Mouse (Mus musculus) heart, postnatal 0 days (tissue): ENCODE results near the gene Cdc42ep3. TPM values are rescaled to one million over a fixed set of nuclear protein-coding genes. Genes with fewer than 3 reads are reported as not detected.

ENCODE experiments used
- ATAC-seq: fragments of 200-750 bp; cut with Nextera tagmentation; 2 replicates; pipeline ENCODE4 v1.8.0; 2017; ENCODE audit warnings: low read depth, moderate number of reproducible peaks, moderate library complexity; ENCODE audit not compliant: insufficient read depth
- DNase-seq: peaks from one replicate; pipeline ENCODE4 v3.0.0-alpha.2; 2016; ENCODE audit warnings: low spot score
- H3K27ac ChIP-seq: fragments of 300-500 bp; sonication (generic); 2 replicates; pipeline ENCODE4 v1.5.1; 2014; ENCODE audit warnings: low read depth, mild to moderate bottlenecking
- H3K27me3 ChIP-seq: fragments of 300-500 bp; sonication (generic); 2 replicates; pipeline ENCODE4 v1.6.1; 2014; ENCODE audit warnings: low read length, mixed read lengths; ENCODE audit not compliant: control insufficient read depth, insufficient read depth
- H3K36me3 ChIP-seq: fragments of 300-500 bp; sonication (generic); replicated peaks from 2 replicates; pipeline ENCODE4 v1.6.1; 2014; ENCODE audit warnings: low read length, mixed read lengths; ENCODE audit not compliant: control insufficient read depth, insufficient read depth
- H3K4me1 ChIP-seq: fragments of 300-500 bp; sonication (generic); 2 replicates; pipeline ENCODE4 v1.6.1; 2014; ENCODE audit warnings: antibody characterized with exemption; ENCODE audit not compliant: control insufficient read depth, insufficient read depth
- H3K4me2 ChIP-seq: fragments of 300-500 bp; sonication (generic); 2 replicates; pipeline ENCODE4 v1.6.1; 2014; ENCODE audit warnings: low read depth, mild to moderate bottlenecking, low read length, moderate library complexity
- H3K4me3 ChIP-seq: fragments of 300-500 bp; sonication (generic); 2 replicates; pipeline ENCODE4 v1.5.1; 2014; ENCODE audit warnings: low read depth, low read length
- H3K9ac ChIP-seq: fragments of 300-500 bp; sonication (generic); replicated peaks from 2 replicates; pipeline ENCODE4 v1.6.1; 2014; ENCODE audit warnings: low read depth, low read length, mixed read lengths
- H3K9me3 ChIP-seq: fragments of 300-500 bp; sonication (generic); replicated peaks from 2 replicates; pipeline ENCODE4 v1.6.1; 2016; ENCODE audit warnings: low read length; ENCODE audit not compliant: control insufficient read depth
- CTCF ChIP-seq: IDR thresholded peaks from 2 replicates; pipeline ENCODE4 v1.5.1; 2016; ENCODE audit warnings: antibody characterized with exemption, control low read depth, low read depth
- EP300 ChIP-seq: IDR thresholded peaks from 2 replicates; pipeline ENCODE4 v1.6.1; 2016; ENCODE audit warnings: antibody characterized with exemption, low read depth
- WGBS: fragments of 180-500 bp; shearing (Covaris S2); extraction: QIAGEN DNeasy Blood & Tissue Kit; methylation state at CpG from one replicate; pipeline ENCODE4 v1.1.7; 2014; 5-methylcytosine and 5-hydroxymethylcytosine counted together
- polyA plus RNA-seq: library from polyadenylated mRNA; unstranded; fragments of >200 nt; fragmentation: Nextera tagmentation; extraction: Ambion mirVana; gene quantifications from 2 replicates; pipeline ENCODE4 v1.2.1, GENCODE M21; 2015
- total RNA-seq: library from RNA; depleted of rRNA; stranded (reverse); fragments of >200 nt; gene quantifications from 2 replicates; pipeline ENCODE4 v1.2.3, GENCODE M21; 2014; ENCODE audit warnings: low replicate concordance

Gene Cdc42ep3
- total and polyA plus RNA-seq, 2 experiments from 2014 or later: 37.5 to 74.4 TPM

GRCm38 (mm10) chr17:79333650-79334049 lies 21.2 kb downstream of the Cdc42ep3 start:
- H3K27me3 ChIP-seq: no peaks in the 10 kb centered on the region
- no peak overlapping the region for H3K4me2 ChIP-seq
- DNase-seq (no peak), ATAC-seq (no peak)
- TF ChIP-seq CTCF (no peak), EP300 (no peak)
- WGBS: 78% methylated on average over 9 of the region's 9 CpGs
- no peak overlapping the region for H3K9ac ChIP-seq
- no peak overlapping the region for H3K27ac ChIP-seq
- no peak overlapping the region for H3K4me3 ChIP-seq
- H3K4me1 ChIP-seq: peaks cover 18% of the 10 kb centered on the region
- H3K9me3 ChIP-seq: no peaks in the 10 kb centered on the region
- peaks cover 47% of the 10 kb centered on the region for H3K36me3 ChIP-seq

DNA sequence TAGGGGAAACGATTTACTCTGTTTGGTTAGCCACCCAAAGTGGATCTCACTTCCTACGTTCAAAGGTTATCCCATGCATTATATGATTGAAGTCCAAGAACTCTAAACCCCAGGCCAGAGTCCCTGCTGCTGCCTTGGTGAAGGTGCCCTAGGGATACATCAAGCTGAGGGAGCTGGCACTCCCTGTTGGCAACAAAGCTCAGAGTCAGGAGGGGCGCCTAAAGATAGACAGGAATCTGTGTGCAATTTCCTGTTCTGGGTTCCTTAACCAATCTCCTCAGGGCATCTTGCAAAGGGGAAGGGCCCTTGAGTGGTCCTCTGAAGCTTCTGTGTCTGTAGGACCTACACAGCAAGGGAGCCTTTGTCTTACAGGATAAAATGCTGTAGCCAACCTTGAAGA lies 22.0 kb downstream of the Cdc42ep3 start:
- no peak overlapping the region for H3K4me2 ChIP-seq
- peaks cover 47% of the 10 kb centered on the region for H3K36me3 ChIP-seq
- H3K9me3 ChIP-seq: no peaks in the 10 kb centered on the region
- no peak overlapping the region for H3K9ac ChIP-seq
- no peak for TF ChIP-seq EP300
- no peak for TF ChIP-seq CTCF
- WGBS: 72% methylated on average over 3 of the region's 3 CpGs
- peaks cover 10% of the 10 kb centered on the region; the same call in 1 of the 2 replicates for H3K4me1 ChIP-seq
- H3K27ac ChIP-seq: peak overlapping the region; percentile 32
- H3K27me3 ChIP-seq: no peaks in the 10 kb centered on the region
- no peak for DNase-seq
- ATAC-seq: peak; percentile 73
- H3K4me3 ChIP-seq: no peak overlapping the region

GRCm38 (mm10) chr17:79330397-79330796 lies 24.5 kb downstream of the Cdc42ep3 start:
- TF ChIP-seq EP300 (no peak), CTCF (no peak)
- H3K27ac ChIP-seq: no peak overlapping the region
- no peak overlapping the region for H3K4me3 ChIP-seq
- H3K9ac ChIP-seq: no peak overlapping the region
- H3K27me3 ChIP-seq: no peaks in the 10 kb centered on the region
- WGBS: 96% methylated on average over 2 of the region's 2 CpGs
- H3K4me2 ChIP-seq: no peak overlapping the region
- H3K4me1 ChIP-seq: peaks cover 6% of the 10 kb centered on the region; the same call in 1 of the 2 replicates
- H3K36me3 ChIP-seq: peaks cover 28% of the 10 kb centered on the region
- DNase-seq (no peak), ATAC-seq (no peak)
- H3K9me3 ChIP-seq: no peaks in the 10 kb centered on the region

DNA sequence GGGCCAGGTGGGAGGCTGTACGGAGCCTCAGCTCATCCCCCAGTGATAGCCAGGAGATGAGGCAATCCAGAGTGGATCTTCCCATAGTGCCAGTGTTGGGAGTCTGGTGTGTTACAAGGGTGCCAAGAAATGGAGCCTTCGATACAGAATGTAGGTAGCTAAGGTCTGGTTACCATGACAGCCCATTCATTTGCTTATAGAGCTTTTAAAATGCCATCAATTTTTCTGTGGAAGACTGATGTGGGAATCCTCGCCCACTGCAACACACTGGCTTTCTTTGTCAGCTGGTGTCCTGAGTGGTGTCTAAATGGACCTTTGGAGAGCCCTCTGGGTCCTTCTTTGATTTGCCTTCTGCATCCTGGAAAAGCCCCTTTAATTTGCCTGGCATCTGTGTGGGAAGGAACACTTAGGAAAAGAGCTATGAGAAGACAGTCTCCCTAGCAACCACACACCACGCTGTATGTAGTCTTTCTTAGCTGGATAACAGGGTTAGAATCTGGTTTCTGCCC lies 28.0 kb downstream of the Cdc42ep3 start:
- TF ChIP-seq EP300 (no peak), CTCF (no peak)
- 86% methylated on average over 4 of the region's 4 CpGs for WGBS
- Histone ChIP-seq H3K9ac (no peak overlapping the region), H3K27ac (no peak overlapping the region), H3K4me3 (no peak overlapping the region), H3K27me3 (no peaks in the 10 kb centered on the region), H3K4me2 (no peak overlapping the region), H3K4me1 (no peaks in the 10 kb centered on the region), H3K9me3 (0 out of 2 replicates have a peak, but pooled peaks cover 3% of the 10 kb centered on the region), H3K36me3 (peaks cover 8% of the 10 kb centered on the region)
- DNase-seq (no peak), ATAC-seq (no peak)

DNA sequence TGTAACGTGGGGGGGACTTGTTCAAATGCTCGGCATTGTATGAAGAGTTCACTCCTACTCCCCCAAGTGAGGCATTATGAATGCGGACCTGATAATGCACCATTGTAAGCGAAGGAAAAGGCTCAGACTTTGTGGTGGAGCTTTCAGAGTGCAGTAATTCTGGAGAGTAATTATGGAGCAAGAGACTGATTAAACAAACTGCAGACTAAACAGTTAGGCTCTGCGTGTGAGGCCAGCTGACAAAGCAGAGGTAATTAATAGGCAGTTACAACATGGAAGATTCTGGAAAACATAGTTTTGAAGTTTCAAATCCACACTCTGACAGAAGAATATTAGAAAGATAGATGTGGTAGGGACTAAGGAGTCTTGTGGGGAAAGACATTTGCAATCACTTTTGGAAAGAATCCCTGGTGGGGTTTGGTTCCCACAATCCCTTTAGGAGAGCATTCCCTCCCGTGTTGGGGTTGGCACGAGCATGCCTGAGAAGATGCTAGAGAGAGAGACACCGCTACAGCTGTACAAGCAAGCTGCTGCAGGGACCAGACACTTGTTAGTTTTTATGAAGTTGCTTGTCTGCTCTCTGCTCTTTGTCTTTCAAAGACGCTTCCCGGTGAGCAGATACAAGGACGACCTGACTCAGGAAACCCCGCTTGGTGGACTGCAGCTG lies 37.7 kb downstream of the Cdc42ep3 start:
- WGBS: 59% methylated on average over 12 of the region's 12 CpGs

More for the DNA sequence above, 37.7 kb downstream of the Cdc42ep3 start:
- DNase-seq: no peak
- Histone ChIP-seq H3K9ac (no peak overlapping the region), H3K9me3 (no peaks in the 10 kb centered on the region), H3K27me3 (no peaks in the 10 kb centered on the region), H3K27ac (no peak overlapping the region), H3K4me3 (no peak overlapping the region), H3K4me2 (no peak overlapping the region), H3K36me3 (no peaks in the 10 kb centered on the region), H3K4me1 (no peaks in the 10 kb centered on the region)
- no peak for ATAC-seq
- no peak for TF ChIP-seq CTCF
- no peak for TF ChIP-seq EP300
